Mouse (Mus musculus) ES-CJ7 (cell line): ENCODE results near the gene Gpc6.
A peak's percentile ranks its signal among the peaks of the same experiment; 100 is the strongest.

Source experiments
- DNase-seq: peaks from one replicate; pipeline ENCODE4 v3.0.0; 2011; ENCODE audit warnings: low read depth, low spot score

Gpc6 gene

GRCm38 (mm10) chr14:117854498-117854897, 929.4 kb downstream of the Gpc6 start:
- no peak for DNase-seq

GRCm38 (mm10) chr14:117871268-117871667, 946.2 kb downstream of the Gpc6 start:
- DNase-seq: no peak

GRCm38 (mm10) chr14:117879313-117879712, 954.2 kb downstream of the Gpc6 start:
- no peak for DNase-seq

- DNase-seq: no peak
Measured at GRCm38 (mm10) chr14:117881112-117881511, 956.0 kb downstream of the Gpc6 start.

- DNase-seq: peak; percentile 68
Measured at GRCm38 (mm10) chr14:117882222-117882621, 957.1 kb downstream of the Gpc6 start.

- DNase-seq: no peak
Measured at GRCm38 (mm10) chr14:117889653-117890052, 964.5 kb downstream of the Gpc6 start.

GRCm38 (mm10) chr14:117891426-117891825, 966.3 kb downstream of the Gpc6 start:
- DNase-seq: no peak

- no peak for DNase-seq
Measured at GRCm38 (mm10) chr14:117892026-117892425, 966.9 kb downstream of the Gpc6 start.

- no peak for DNase-seq
Measured at GRCm38 (mm10) chr14:117894869-117895538, 969.9 kb downstream of the Gpc6 start.

GRCm38 (mm10) chr14:117895539-117895912, 970.4 kb downstream of the Gpc6 start:
- no peak for DNase-seq

GRCm38 (mm10) chr14:117904300-117904699, 979.2 kb downstream of the Gpc6 start:
- no peak for DNase-seq

- DNase-seq: no peak
Measured at GRCm38 (mm10) chr14:117905701-117906100, 980.6 kb downstream of the Gpc6 start.

GRCm38 (mm10) chr14:117906361-117906760, 981.2 kb downstream of the Gpc6 start:
- DNase-seq: no peak

- no peak for DNase-seq
Measured at GRCm38 (mm10) chr14:117908231-117908920, 983.3 kb downstream of the Gpc6 start.

GRCm38 (mm10) chr14:117909046-117909445, 983.9 kb downstream of the Gpc6 start:
- DNase-seq: no peak

- no peak for DNase-seq
Measured at GRCm38 (mm10) chr14:117910323-117910722, 985.2 kb downstream of the Gpc6 start.

- DNase-seq: no peak
Measured at GRCm38 (mm10) chr14:117912624-117913270, 987.6 kb downstream of the Gpc6 start.

GRCm38 (mm10) chr14:117916577-117916976, 991.5 kb downstream of the Gpc6 start:
- no peak for DNase-seq

- no peak for DNase-seq
Measured at GRCm38 (mm10) chr14:117918724-117919123, 993.6 kb downstream of the Gpc6 start.

GRCm38 (mm10) chr14:117919612-117920011, 994.5 kb downstream of the Gpc6 start:
- no peak for DNase-seq

GRCm38 (mm10) chr14:117921393-117922014, 996.4 kb downstream of the Gpc6 start:
- no peak for DNase-seq

- DNase-seq: no peak
Measured at GRCm38 (mm10) chr14:117923667-117924066, 998.6 kb downstream of the Gpc6 start.
